Mouse (Mus musculus): ENCODE results near the gene BC005624. TPM values are rescaled to one million over a fixed set of nuclear protein-coding genes. Genes with fewer than 3 reads are reported as not detected.

BC005624 gene
- 68.9 and 69.1 TPM in 2 replicates for polyA plus RNA-seq (2012; rRNA removed)

DNA sequence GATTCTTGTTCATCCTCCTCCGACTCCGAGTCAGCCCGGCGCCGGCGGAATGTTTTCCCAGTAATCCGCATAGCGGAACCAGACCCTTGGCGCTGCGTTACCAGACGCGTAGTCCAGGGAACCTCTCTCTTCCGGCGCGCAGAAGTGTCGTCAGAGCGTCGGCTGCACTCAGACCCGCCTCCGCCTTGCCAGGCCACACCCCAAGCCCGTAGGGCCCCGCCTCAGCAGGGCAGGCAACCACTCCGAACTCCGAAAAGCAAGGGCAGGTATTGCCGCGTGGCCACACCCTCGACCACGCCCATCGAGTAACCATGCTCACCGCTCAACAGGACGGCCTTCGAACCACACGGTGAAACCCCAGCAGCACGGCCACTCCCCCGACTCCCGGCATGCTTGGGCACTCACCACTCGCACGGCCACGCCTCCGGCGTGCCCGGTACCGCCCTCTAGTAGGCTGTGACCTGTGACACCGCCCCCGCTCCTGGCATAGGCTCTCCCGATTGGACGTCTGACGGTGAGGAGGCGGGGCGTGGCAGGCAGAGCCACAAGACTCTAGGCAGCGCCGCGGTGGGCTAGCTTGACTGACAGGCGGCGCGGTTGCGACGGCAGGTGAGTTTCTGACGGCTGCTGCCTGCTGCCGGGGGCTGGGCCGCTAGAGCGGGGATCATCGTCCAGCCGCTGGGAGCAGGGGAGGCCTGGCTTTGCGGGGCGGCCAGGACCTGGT lies at the start of gene BC005624, which contains the start of gene Usp20:
TSS of gene BC005624 (minus strand) at position 412 of the 724 bp plus-strand sequence.
TSS of gene Usp20 (plus strand) at position 490 of the 724 bp plus-strand sequence.
- DNase-seq (ENCODE audit: low spot score), result peak; percentile 94

- DNase-seq (ENCODE audit: low spot score), result no peak
Observed at GRCm38 (mm10) chr2:31026642-31027041, 44.6 kb upstream of the BC005624 start.

DNA sequence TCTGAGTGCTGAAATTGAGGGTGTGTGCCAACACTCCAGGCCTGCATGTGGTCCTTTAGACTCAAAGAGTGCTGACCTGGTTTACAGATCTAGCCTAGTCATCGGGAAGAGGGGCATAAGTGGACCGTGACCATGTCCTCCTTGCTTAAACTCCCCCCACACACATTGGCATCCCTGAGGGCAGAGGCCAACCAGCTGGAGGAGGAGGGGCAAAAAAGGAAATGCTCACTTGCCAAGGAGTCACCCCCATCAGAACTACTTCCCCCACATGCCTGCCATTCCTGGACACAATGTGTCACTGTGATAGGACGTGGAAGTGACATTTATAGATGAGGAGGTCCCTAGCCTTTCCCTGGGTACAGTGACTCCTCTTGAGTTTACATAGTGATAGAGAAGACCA lies 43.5 kb upstream of the BC005624 start:
- no peak for DNase-seq (ENCODE audit: low spot score)

- DNase-seq (ENCODE audit: low spot score), result no peak
Observed at GRCm38 (mm10) chr2:31024618-31025370, 42.8 kb upstream of the BC005624 start.

GRCm38 (mm10) chr2:31023940-31024339 lies 41.9 kb upstream of the BC005624 start:
- DNase-seq (ENCODE audit: low spot score), result no peak

GRCm38 (mm10) chr2:31020202-31020601 lies 38.2 kb upstream of the BC005624 start:
- no peak for DNase-seq (ENCODE audit: low spot score)

GRCm38 (mm10) chr2:31019011-31019410 lies 37.0 kb upstream of the BC005624 start:
- no peak for DNase-seq (ENCODE audit: low spot score)

GRCm38 (mm10) chr2:31018519-31018918 lies 36.5 kb upstream of the BC005624 start:
- DNase-seq (ENCODE audit: low spot score), result no peak

GRCm38 (mm10) chr2:31017625-31018317 lies 35.8 kb upstream of the BC005624 start:
- no peak for DNase-seq (ENCODE audit: low spot score)

- DNase-seq (ENCODE audit: low spot score), result no peak
Observed at GRCm38 (mm10) chr2:31013371-31014120, 31.5 kb upstream of the BC005624 start.

DNA sequence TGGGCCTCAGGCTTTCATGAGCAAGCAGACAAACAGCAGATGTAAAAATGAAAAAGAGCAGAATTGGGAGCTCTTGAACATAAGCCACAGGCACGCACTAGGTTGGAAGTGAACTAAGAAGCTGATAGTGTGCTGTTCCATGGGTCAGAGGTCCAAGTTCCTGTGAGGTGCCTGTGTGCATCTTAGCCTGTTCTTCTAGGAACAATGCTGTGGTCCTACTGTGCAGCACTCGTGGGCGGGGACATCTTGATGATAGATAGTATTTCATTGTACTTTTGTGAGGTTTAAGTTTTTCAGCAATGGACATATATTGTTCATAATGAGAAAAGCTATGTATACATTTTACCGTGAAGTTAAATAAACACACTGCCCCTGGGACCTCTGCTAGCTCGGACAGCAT lies 25.2 kb upstream of the BC005624 start:
- DNase-seq (ENCODE audit: low spot score), result no peak

DNA sequence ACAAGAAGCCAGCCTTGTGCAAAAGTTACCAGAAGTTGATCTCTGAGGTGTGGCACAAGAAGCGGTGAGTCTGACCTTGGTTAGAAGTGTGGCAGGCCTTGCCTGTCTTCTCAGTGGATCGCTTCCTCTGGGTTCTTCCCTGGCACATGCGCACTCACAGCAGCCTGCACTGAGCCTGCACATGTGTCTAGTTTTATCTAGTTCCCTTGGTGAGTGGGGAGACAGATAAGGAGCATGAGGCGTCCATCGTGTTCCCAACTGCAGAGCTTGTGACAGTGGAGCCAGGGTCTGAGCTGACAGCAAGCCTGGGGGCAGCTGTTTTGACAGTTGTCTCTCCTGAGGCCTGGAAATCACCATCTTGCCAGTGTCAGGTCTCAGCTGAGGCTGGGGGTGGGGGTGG lies 24.4 kb upstream of the BC005624 start:
- no peak for DNase-seq (ENCODE audit: low spot score)

DNA sequence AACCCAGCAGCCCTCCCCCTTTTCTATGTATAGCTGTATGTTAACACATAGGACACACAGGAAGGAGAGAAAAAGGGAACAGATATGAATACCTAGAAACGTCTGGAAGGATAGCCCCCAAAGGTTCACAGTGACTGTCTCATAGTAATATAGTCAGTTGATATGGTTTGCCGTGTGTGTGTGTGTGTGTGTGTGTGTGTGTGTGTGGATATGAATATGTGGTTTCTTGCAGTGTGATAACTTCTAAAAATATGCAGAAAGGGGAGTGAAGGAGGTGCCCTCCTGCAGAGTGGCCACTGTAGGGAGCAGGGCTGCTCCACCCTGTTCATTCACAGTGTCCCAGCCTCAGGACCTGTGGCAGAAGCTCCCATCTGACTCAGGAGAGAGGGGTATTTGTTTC lies 23.5 kb upstream of the BC005624 start:
- no peak for DNase-seq (ENCODE audit: low spot score)

- DNase-seq (ENCODE audit: low spot score), result no peak
Observed at GRCm38 (mm10) chr2:31002857-31003256, 20.9 kb upstream of the BC005624 start.

DNA sequence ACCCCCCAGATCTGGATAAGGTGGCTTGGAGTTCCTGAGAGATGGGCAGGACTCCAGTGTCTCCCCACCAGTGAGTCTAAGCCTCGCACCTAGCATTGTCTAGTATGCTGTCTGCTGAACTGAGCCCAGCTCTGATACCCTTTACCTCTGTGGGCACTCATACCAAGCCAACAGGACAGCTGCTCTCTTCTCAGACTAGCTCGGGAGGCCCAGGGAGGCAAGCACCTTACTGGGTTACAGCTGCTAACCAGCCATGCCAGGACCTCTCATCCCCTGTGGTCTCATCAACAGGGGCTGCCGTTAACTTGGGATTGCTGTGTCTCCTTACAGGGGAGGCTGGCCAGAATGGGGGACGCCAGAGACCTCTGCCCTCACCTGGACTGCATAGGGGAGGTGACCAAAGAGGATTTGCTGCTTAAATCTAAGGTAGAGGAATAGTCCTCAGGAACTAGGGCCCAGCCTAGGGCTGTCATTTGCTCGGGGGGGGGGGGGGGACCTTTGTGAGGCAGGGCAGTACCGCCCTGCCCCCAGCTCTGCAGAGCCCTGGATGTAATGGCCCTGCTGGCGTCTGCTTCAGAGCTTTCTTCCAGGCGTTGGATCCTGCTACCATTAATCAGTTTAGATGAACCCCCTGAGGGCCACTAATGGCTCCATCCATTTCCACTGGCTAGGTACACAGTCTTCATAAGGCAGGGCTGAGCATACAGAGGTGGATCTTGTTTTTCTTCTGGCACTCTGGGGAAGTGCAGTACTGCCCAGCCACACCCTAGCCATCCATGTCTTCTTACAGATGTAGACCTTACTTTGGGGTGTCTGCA lies 16.7 kb upstream of the BC005624 start:
- no peak for DNase-seq (ENCODE audit: low spot score)

GRCm38 (mm10) chr2:30995432-30995996 lies 13.5 kb upstream of the BC005624 start:
- no peak for DNase-seq (ENCODE audit: low spot score)

- DNase-seq (ENCODE audit: low spot score), result no peak
Observed at GRCm38 (mm10) chr2:30994853-30995252, 12.9 kb upstream of the BC005624 start.

- DNase-seq (ENCODE audit: low spot score), result no peak
Observed at GRCm38 (mm10) chr2:30990221-30990620, 8.2 kb upstream of the BC005624 start.

DNA sequence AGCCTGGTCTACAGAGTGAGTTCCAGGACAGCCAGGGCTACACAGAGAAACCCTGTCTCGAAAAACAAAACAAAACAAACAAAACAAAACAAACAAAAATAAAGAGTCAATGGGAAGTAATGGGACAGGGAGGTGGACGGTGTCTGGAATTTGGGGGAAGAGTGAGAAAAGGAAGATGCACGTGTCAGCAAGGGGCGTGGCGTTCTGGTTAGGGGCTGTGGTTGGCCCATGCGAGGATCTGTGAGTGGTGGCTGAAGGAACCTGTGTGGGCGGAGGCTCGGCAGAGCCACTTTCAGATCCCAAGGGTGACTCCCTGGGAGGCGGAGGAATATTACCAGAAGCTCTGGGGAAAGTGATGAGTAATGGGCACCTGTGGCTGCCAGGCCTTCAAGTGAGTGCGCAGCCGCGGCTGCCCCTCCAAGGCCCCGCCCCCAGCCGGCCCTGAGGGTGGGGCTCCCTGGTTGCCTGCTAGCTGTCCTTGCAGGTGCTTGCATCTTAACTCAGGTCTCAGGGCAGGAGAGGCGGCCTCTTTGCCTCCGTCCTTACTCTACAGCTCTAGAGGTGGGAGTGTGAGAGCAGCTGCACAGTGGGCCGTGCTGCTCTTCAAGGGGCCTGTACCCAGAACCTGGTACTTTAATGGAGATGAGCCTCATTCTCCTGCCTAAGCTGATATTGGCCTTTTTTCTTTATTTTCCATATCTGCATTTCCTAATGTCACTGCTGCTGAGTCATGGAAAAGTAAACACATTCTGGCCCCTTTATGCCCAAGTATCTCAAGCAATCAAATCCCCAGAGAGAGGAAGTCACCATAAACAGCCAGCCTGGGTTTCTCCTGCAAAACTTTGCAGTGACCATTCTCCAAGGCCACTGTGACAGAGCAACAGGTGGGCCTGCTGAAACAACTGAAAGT lies 3.4 kb upstream of the BC005624 start:
- peak; percentile 56 for DNase-seq (ENCODE audit: low spot score)
